Mouse (Mus musculus): ENCODE results near the gene Gm8994. TPM values are rescaled to one million over a fixed set of nuclear protein-coding genes. Genes with fewer than 3 reads are reported as not detected.

The Gm8994 gene
- total RNA-seq, 2 experiments from 2014 or later, result not detected

DNA sequence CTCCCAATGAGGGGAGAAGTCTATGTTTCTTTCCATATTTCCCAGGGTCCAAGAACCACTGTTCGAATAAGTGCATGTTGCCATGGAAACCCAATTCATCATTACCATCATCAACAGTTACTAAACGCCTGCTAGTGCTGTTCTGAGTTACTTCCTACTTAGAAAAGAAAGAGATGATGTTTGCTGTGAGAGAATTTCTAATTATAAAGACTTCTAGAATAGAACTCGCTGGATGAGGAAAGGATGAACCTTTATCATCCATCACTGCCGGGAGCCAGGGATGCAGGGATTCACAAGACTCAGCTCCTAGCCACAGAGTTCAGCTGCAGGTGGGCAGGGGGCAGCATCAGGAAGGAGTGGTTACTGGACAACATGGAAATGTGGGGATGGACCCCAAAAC lies 36.7 kb downstream of the Gm8994 start:
- no peak for DNase-seq

DNA sequence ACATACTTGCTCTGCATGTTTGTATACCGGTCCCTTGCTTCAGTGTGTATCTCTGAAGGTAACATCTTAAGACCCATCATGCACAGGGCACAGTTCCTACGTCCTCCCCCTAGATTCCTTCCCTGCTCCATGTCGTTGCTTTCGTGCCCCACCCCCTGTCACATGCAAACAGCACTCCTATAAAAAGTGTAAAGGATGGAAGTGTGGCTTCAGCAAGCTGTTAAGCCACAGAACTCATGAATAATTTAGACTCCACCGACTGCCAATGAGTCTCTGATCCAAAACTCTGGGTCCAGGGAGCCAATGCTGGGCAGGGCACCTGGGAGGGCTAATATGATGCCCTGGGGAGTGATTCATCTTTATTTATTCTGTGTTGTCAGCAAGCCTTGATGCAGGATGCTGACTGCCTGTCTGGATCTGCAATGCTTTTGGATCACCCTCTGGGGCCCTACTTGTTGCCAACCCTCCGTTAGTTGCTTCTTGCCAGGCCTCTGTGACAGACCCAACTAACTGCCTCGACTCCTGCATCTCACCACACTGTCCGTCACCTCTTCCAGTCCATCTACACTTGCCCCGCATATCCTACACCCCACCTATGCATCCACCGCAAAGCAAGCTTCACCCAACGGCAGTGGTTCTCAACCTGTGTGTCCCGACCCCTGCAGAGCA lies 37.2 kb downstream of the Gm8994 start:
- no peak for DNase-seq

DNA sequence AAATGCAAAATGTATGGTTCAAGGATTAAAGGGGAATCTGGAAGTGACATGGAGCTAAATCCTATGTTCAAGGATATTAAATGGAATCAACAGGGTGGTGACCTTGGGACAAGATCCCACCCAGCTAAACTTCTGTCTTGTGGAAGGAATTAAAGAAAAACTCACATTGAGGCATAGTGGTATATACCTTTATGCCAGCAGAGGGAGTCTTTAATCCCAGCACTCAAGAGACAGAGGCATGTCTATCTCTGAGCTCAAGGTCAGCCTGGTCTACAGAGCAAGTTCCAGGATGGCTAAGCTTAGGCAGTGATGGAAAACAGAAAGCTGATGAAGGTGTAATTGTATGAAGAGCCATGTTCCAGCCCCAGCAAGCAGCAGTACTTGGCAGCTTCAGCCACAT lies 48.8 kb downstream of the Gm8994 start:
- DNase-seq, result no peak

Other genes with a start within 250 kb of the Gm8994 start
- gene Grin2b, start 154.0 kb upstream of the Gm8994 start, total RNA-seq (2021), result 100 to 1,000 TPM; 320 to 364 TPM
- gene E330021D16Rik, start 88.0 kb downstream of the Gm8994 start, total RNA-seq (2021), result not detected
- 100 to 1,000 TPM; 101 to 109 TPM for gene Atf7ip, start 178.6 kb downstream of the Gm8994 start, total RNA-seq (2021)